Mouse (Mus musculus): ENCODE data around the gene Map3k3.
"Not testable (repeated sequence)": the region's sequence is repeated elsewhere in the genome, so short reads cannot be mapped to it uniquely, and the experiment has no call there.

GRCm38 (mm10) chr11:106066616-106067015, 17.8 kb upstream of the Map3k3 start:
- TF ChIP-seq CTCF (conservative IDR thresholded peaks at IDR 0.05 in 1 of 2, IDR thresholded peaks at IDR 0.05 in 1 of 2; ENCODE audit: low read depth in 2 of 2, low read length in 2 of 2); POLR2A (IDR thresholded peaks at IDR 0.05; ENCODE audit: low read depth, low read length); EP300 (IDR thresholded peaks at IDR 0.05; ENCODE audit: low read length); MXI1 (IDR thresholded peaks at IDR 0.05; ENCODE audit: low read depth, low read length); ZNF384 (IDR thresholded peaks at IDR 0.05; ENCODE audit: low read depth, low read length); MYC (IDR thresholded peaks at IDR 0.05; ENCODE audit: low read depth, low read length); GABPA (IDR thresholded peaks at IDR 0.05; ENCODE audit: insufficient replicate concordance, low read depth, low read length); CHD2 (IDR thresholded peaks at IDR 0.05; ENCODE audit: low read length); MAFK (IDR thresholded peaks at IDR 0.05; ENCODE audit: insufficient replicate concordance, low read length); USF1 (IDR thresholded peaks at IDR 0.05; ENCODE audit: low read depth, low read length); MAX (IDR thresholded peaks at IDR 0.05; ENCODE audit: low read length); SMC3 (IDR thresholded peaks at IDR 0.05; ENCODE audit: low read depth, low read length); KAT2A (IDR thresholded peaks at IDR 0.05; ENCODE audit: insufficient replicate concordance, low read length): not testable (repeated sequence)
